Mouse (Mus musculus): Measurements from ENCODE around the gene Alpk1. TPM values are rescaled to one million over a fixed set of nuclear protein-coding genes. Genes with fewer than 3 reads are reported as not detected.

Alpk1 gene
- polyA plus RNA-seq (2012; rRNA removed; ENCODE audit: low replicate concordance), result 3.8 and 4.3 TPM in 2 replicates

GRCm38 (mm10) chr3:127780021-127780644 is at the start of gene Alpk1:
Alpk1 (minus strand) TSS chr3:127780527.

GRCm38 (mm10) chr3:127789500-127790191 is 9.3 kb upstream of the Alpk1 start, which contains the start of gene Tifa:
Tifa (plus strand) TSS chr3:127789805.

GRCm38 (mm10) chr3:127633080-127634032 is 147.0 kb downstream of the Alpk1 start, which contains the start of gene Neurog2:
Neurog2 (plus strand) TSS chr3:127633135.

Other genes with a start within 250 kb of the Alpk1 start
- 1.2 and 2.6 TPM in 2 replicates for gene Larp7, start 227.2 kb downstream of the Alpk1 start, polyA plus RNA-seq (2012; rRNA removed; ENCODE audit: low replicate concordance)
- 0.86 and 1.2 TPM in 2 replicates for gene Zgrf1, start 227.0 kb downstream of the Alpk1 start, polyA plus RNA-seq (2012; rRNA removed; ENCODE audit: low replicate concordance)
- not detected in 2 replicates for gene Neurog2, start 147.4 kb downstream of the Alpk1 start, polyA plus RNA-seq (2012; rRNA removed; ENCODE audit: low replicate concordance)
- gene Tifa, start 9.3 kb upstream of the Alpk1 start, polyA plus RNA-seq (2012; rRNA removed; ENCODE audit: low replicate concordance), result 2.5 and 4.2 TPM in 2 replicates
- 12.2 and 25.0 TPM in 2 replicates for gene Ap1ar, start 57.0 kb upstream of the Alpk1 start, polyA plus RNA-seq (2012; rRNA removed; ENCODE audit: low replicate concordance)
- gene Fam241a, start 115.8 kb upstream of the Alpk1 start, polyA plus RNA-seq (2012; rRNA removed; ENCODE audit: low replicate concordance), result 4.2 and 8.4 TPM in 2 replicates